Mouse (Mus musculus): ENCODE data around the gene Olfr470. TPM values are rescaled to one million over a fixed set of nuclear protein-coding genes. Genes with fewer than 3 reads are reported as not detected.

The Olfr470 gene
- polyA plus RNA-seq, 1 experiment, result not detected

DNA sequence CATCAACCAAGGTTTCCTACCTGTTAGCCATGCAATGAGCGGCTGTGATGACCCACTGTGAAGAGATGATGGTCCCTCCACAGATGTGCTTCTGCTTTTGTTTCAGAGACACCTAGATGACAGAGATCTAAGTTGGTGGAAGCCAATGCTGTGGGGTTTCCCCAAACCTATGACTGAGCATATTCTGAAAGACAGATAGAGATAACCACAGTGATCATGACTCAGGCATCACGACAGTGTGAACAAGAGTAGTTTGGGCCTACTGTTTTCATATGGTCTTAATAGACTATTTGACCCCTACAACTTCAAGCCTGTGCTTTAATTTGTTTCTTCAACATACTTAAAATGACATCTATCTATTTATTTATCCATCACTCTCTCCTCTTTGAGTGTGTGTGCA, 50.8 kb downstream of the Olfr470 start:
- H3K27me3 ChIP-seq (replicated peaks; ENCODE audit: control insufficient read depth, insufficient read depth, low read length), result no peaks in the 10 kb centered on the region
- H3K36me3 ChIP-seq (ENCODE audit: control insufficient read depth, insufficient read depth, low read length), result no peaks in the 10 kb centered on the region
- 73% methylated on average over 2 of the region's 2 CpGs for WGBS
- DNase-seq, result no peak
- no peak overlapping the region for H3K4me3 ChIP-seq (ENCODE audit: insufficient read depth, low read depth, low read length)
- TF ChIP-seq CTCF (conservative IDR thresholded peaks at IDR 0.05; ENCODE audit: insufficient read depth, insufficient read length, low read depth, low read length) (no peak), POLR2A (IDR thresholded peaks at IDR 0.05; ENCODE audit: low read depth, low read length) (no peak)
- no peaks in the 10 kb centered on the region for H3K4me1 ChIP-seq (ENCODE audit: control insufficient read depth, insufficient read depth, low read length)
- H3K27ac ChIP-seq (ENCODE audit: insufficient read depth, low read depth, low read length), result no peak overlapping the region

Other genes with a start within 250 kb of the Olfr470 start
- not detected in 2 replicates for gene 5330417H12Rik, start 222.3 kb downstream of the Olfr470 start, polyA plus RNA-seq (2012; rRNA removed)
- not detected in 2 replicates for gene Cyb5r2, start 89.5 kb downstream of the Olfr470 start, polyA plus RNA-seq (2012; rRNA removed)
- gene Ovch2, start 46.3 kb downstream of the Olfr470 start, polyA plus RNA-seq (2012; rRNA removed), result not detected in 2 replicates
- gene Olfr467, start 35.2 kb downstream of the Olfr470 start, polyA plus RNA-seq (2012; rRNA removed), result not detected in 2 replicates
- not detected in 2 replicates for gene Olfr469, start 21.9 kb downstream of the Olfr470 start, polyA plus RNA-seq (2012; rRNA removed)
- not detected in 2 replicates for gene Olfr472, start 50.4 kb upstream of the Olfr470 start, polyA plus RNA-seq (2012; rRNA removed)
- not detected in 2 replicates for gene Olfr473, start 83.0 kb upstream of the Olfr470 start, polyA plus RNA-seq (2012; rRNA removed)
- not detected in 2 replicates for gene Olfr474, start 107.2 kb upstream of the Olfr470 start, polyA plus RNA-seq (2012; rRNA removed)
- not detected in 2 replicates for gene Olfr476, start 117.3 kb upstream of the Olfr470 start, polyA plus RNA-seq (2012; rRNA removed)
- not detected in 2 replicates for gene Olfr477, start 139.2 kb upstream of the Olfr470 start, polyA plus RNA-seq (2012; rRNA removed)
- not detected in 2 replicates for gene Olfr478, start 186.5 kb upstream of the Olfr470 start, polyA plus RNA-seq (2012; rRNA removed)
- not detected in 2 replicates for gene Olfr479, start 203.2 kb upstream of the Olfr470 start, polyA plus RNA-seq (2012; rRNA removed)
- gene Olfr480, start 219.9 kb upstream of the Olfr470 start, polyA plus RNA-seq (2012; rRNA removed), result not detected in 2 replicates
- gene Olfr481, start 232.4 kb upstream of the Olfr470 start, polyA plus RNA-seq (2012; rRNA removed), result not detected in 2 replicates

Data from kidney, adult 2 months (tissue).